Mouse (Mus musculus) mouse trophoblast stem cell (cell line): Measurements from ENCODE around the gene Cyb561a3.
"Not testable (repeated sequence)": the region's sequence is repeated elsewhere in the genome, so short reads cannot be mapped to it uniquely, and the experiment has no call there.

Source experiments
- in situ Hi-C, 2 experiments: fragments of 300-500 bp; cut with MseI, MboI; formaldehyde crosslinking; loops; 2 replicates in 1 of 2; 3 replicates in 1 of 2; pipeline ENCODE4 v1.15.1; 2025

Gene Cyb561a3

GRCm38 (mm10) chr19:10576690-10577561 is at the start of gene Cyb561a3, which contains the start of gene Tmem138:
Cyb561a3 (plus strand) TSS chr19:10577172.
Tmem138 (minus strand) TSS chr19:10577362.
- in situ Hi-C loops, result no loop called here

GRCm38 (mm10) chr19:10530082-10530481 is 46.9 kb upstream of the Cyb561a3 start:
- in situ Hi-C loops, result no loop called here

GRCm38 (mm10) chr19:10539454-10539853 is 37.5 kb upstream of the Cyb561a3 start:
- in situ Hi-C loops, result no loop called here

- in situ Hi-C loops, result no loop called here
Observed at GRCm38 (mm10) chr19:10555624-10556510, 21.1 kb upstream of the Cyb561a3 start, which contains the start of gene Tmem216. Tmem216 (minus strand) TSS chr19:10556238.

GRCm38 (mm10) chr19:10557001-10557400 is 20.0 kb upstream of the Cyb561a3 start:
- in situ Hi-C loops, result no loop called here

GRCm38 (mm10) chr19:10557430-10557829 is 19.5 kb upstream of the Cyb561a3 start:
- in situ Hi-C loops, result no loop called here

- in situ Hi-C loops, result not testable (repeated sequence)
Observed at GRCm38 (mm10) chr19:10557837-10558375, 19.1 kb upstream of the Cyb561a3 start.

GRCm38 (mm10) chr19:10560108-10560507 is 16.9 kb upstream of the Cyb561a3 start:
- in situ Hi-C loops, result loop anchor here (5.0 kb wide), 1 partner anchor 42 kb away; no protein-coding TSS in a partner anchor

- in situ Hi-C loops, result loop anchor here (5.0 kb wide), 1 partner anchor 41 kb away; no protein-coding TSS in a partner anchor
Observed at GRCm38 (mm10) chr19:10561558-10562314, 15.2 kb upstream of the Cyb561a3 start.

GRCm38 (mm10) chr19:10562351-10562750 is 14.6 kb upstream of the Cyb561a3 start:
- in situ Hi-C loops, result loop anchor here (5.0 kb wide), 1 partner anchor 40 kb away; no protein-coding TSS in a partner anchor

- in situ Hi-C loops, result loop anchor here (5.0 kb wide), 1 partner anchor 38 kb away; no protein-coding TSS in a partner anchor
Observed at GRCm38 (mm10) chr19:10564278-10564677, 12.7 kb upstream of the Cyb561a3 start.

- in situ Hi-C loops, result no loop called here
Observed at GRCm38 (mm10) chr19:10565217-10565616, 11.8 kb upstream of the Cyb561a3 start.

- in situ Hi-C loops, result no loop called here
Observed at GRCm38 (mm10) chr19:10569627-10570026, 7.3 kb upstream of the Cyb561a3 start.

GRCm38 (mm10) chr19:10580102-10580501 is 3.1 kb downstream of the Cyb561a3 start:
- in situ Hi-C loops, result no loop called here

- in situ Hi-C loops, result no loop called here
Observed at GRCm38 (mm10) chr19:10580761-10581160, 3.8 kb downstream of the Cyb561a3 start.

GRCm38 (mm10) chr19:10581984-10582383 is 5.0 kb downstream of the Cyb561a3 start:
- in situ Hi-C loops, result no loop called here

GRCm38 (mm10) chr19:10583550-10584146 is 6.7 kb downstream of the Cyb561a3 start:
- in situ Hi-C loops, result no loop called here

- in situ Hi-C loops, result no loop called here
Observed at GRCm38 (mm10) chr19:10585112-10585511, 8.1 kb downstream of the Cyb561a3 start.

GRCm38 (mm10) chr19:10587231-10587630 is 10.3 kb downstream of the Cyb561a3 start:
- in situ Hi-C loops, result no loop called here

GRCm38 (mm10) chr19:10589127-10589857 is 12.3 kb downstream of the Cyb561a3 start:
- in situ Hi-C loops, result no loop called here
